Mouse (Mus musculus) brain, embryonic 18.5 days (tissue): ENCODE data around the gene Cass4.

Source experiments
- DNase-seq: peaks from one replicate; pipeline ENCODE4 v3.0.0-alpha.2; 2012; ENCODE audit warnings: low read depth, low spot score

Cass4 gene

GRCm38 (mm10) chr2:172481654-172482385, 88.2 kb downstream of the Cass4 start:
- no peak for DNase-seq
